Mouse (Mus musculus): ENCODE results near the gene Anxa3. TPM values are rescaled to one million over a fixed set of nuclear protein-coding genes. Genes with fewer than 3 reads are reported as not detected.

The Anxa3 gene
- total RNA-seq (2023): 1.1 TPM

GRCm38 (mm10) chr5:96792936-96793718 lies at the start of gene Anxa3:
Anxa3 (plus strand) TSS chr5:96793339.

Other genes starting within 250 kb of the Anxa3 start
- gene Bmp2k, start 204.3 kb downstream of the Anxa3 start, total RNA-seq (2023): 27.0 TPM

All from CD8-positive naive resting alpha-beta T cell, adult 57 days (primary cell).